Mouse (Mus musculus) c-Kit-negative CD71-positive TER-119-positive erythroid progenitor cells, embryonic 14.5 days (primary cell): ENCODE results near the gene Lamc1.
"Not testable (repeated sequence)": the region's sequence is repeated elsewhere in the genome, so short reads cannot be mapped to it uniquely, and the experiment has no call there.

Experiments used
- DNase-seq: peaks from one replicate; pipeline ENCODE4 v3.0.0-alpha.2; 2013; ENCODE audit warnings: low read depth, low spot score

Lamc1 gene

GRCm38 (mm10) chr1:153305249-153305648, 27.3 kb downstream of the Lamc1 start:
- DNase-seq, result not testable (repeated sequence)

- DNase-seq, result not testable (repeated sequence)
These were observed 33.1 kb downstream of the Lamc1 start for GRCm38 (mm10) chr1:153299436-153299835.

GRCm38 (mm10) chr1:153297774-153298363, 34.7 kb downstream of the Lamc1 start:
- not testable (repeated sequence) for DNase-seq

- DNase-seq, result no peak
These were observed 36.6 kb downstream of the Lamc1 start for GRCm38 (mm10) chr1:153296035-153296434.

GRCm38 (mm10) chr1:153292892-153293291, 39.7 kb downstream of the Lamc1 start:
- no peak for DNase-seq

- DNase-seq, result no peak
These were observed 40.4 kb downstream of the Lamc1 start for GRCm38 (mm10) chr1:153292202-153292601.

- DNase-seq, result no peak
These were observed 41.2 kb downstream of the Lamc1 start for GRCm38 (mm10) chr1:153291416-153291815.

GRCm38 (mm10) chr1:153288010-153288409, 44.6 kb downstream of the Lamc1 start:
- DNase-seq, result no peak

- DNase-seq, result no peak
These were observed 45.1 kb downstream of the Lamc1 start for GRCm38 (mm10) chr1:153287443-153287842.

- DNase-seq, result no peak
These were observed 46.4 kb downstream of the Lamc1 start for GRCm38 (mm10) chr1:153286216-153286615.

- DNase-seq, result no peak
These were observed 47.4 kb downstream of the Lamc1 start for GRCm38 (mm10) chr1:153285188-153285587.

GRCm38 (mm10) chr1:153282342-153282975, 50.1 kb downstream of the Lamc1 start:
- DNase-seq, result no peak

- no peak for DNase-seq
These were observed 51.1 kb downstream of the Lamc1 start for GRCm38 (mm10) chr1:153281483-153281882.

GRCm38 (mm10) chr1:153280411-153280810, 52.2 kb downstream of the Lamc1 start:
- DNase-seq, result no peak

- DNase-seq, result no peak
These were observed 54.5 kb downstream of the Lamc1 start for GRCm38 (mm10) chr1:153278028-153278613.

- no peak for DNase-seq
These were observed 57.1 kb downstream of the Lamc1 start for GRCm38 (mm10) chr1:153275466-153275865.

- no peak for DNase-seq
These were observed 58.0 kb downstream of the Lamc1 start for GRCm38 (mm10) chr1:153274611-153275010.

- no peak for DNase-seq
These were observed 58.9 kb downstream of the Lamc1 start for GRCm38 (mm10) chr1:153273657-153274056.

GRCm38 (mm10) chr1:153270827-153271226, 61.8 kb downstream of the Lamc1 start:
- DNase-seq, result no peak

- DNase-seq, result no peak
These were observed 62.9 kb downstream of the Lamc1 start for GRCm38 (mm10) chr1:153269681-153270080.

GRCm38 (mm10) chr1:153268806-153269309, 63.7 kb downstream of the Lamc1 start:
- DNase-seq, result no peak

- no peak for DNase-seq
These were observed 64.3 kb downstream of the Lamc1 start for GRCm38 (mm10) chr1:153268306-153268705.

- DNase-seq, result no peak
These were observed 64.9 kb downstream of the Lamc1 start for GRCm38 (mm10) chr1:153267730-153268129.
